Mouse (Mus musculus) heart, postnatal 0 days (tissue): ENCODE measurements around the gene Gprin1. TPM values are rescaled to one million over a fixed set of nuclear protein-coding genes. Genes with fewer than 3 reads are reported as not detected.

Source experiments
- ATAC-seq: fragments of 200-750 bp; cut with Nextera tagmentation; 2 replicates; pipeline ENCODE4 v1.8.0; 2017; ENCODE audit warnings: low read depth, moderate number of reproducible peaks, moderate library complexity; ENCODE audit not compliant: insufficient read depth
- DNase-seq: peaks from one replicate; pipeline ENCODE4 v3.0.0-alpha.2; 2016; ENCODE audit warnings: low spot score
- H3K27ac ChIP-seq: fragments of 300-500 bp; sonication (generic); 2 replicates; pipeline ENCODE4 v1.5.1; 2014; ENCODE audit warnings: low read depth, mild to moderate bottlenecking
- H3K27me3 ChIP-seq: fragments of 300-500 bp; sonication (generic); 2 replicates; pipeline ENCODE4 v1.6.1; 2014; ENCODE audit warnings: low read length, mixed read lengths; ENCODE audit not compliant: control insufficient read depth, insufficient read depth
- H3K36me3 ChIP-seq: fragments of 300-500 bp; sonication (generic); replicated peaks from 2 replicates; pipeline ENCODE4 v1.6.1; 2014; ENCODE audit warnings: low read length, mixed read lengths; ENCODE audit not compliant: control insufficient read depth, insufficient read depth
- H3K4me1 ChIP-seq: fragments of 300-500 bp; sonication (generic); 2 replicates; pipeline ENCODE4 v1.6.1; 2014; ENCODE audit warnings: antibody characterized with exemption; ENCODE audit not compliant: control insufficient read depth, insufficient read depth
- H3K4me2 ChIP-seq: fragments of 300-500 bp; sonication (generic); 2 replicates; pipeline ENCODE4 v1.6.1; 2014; ENCODE audit warnings: low read depth, mild to moderate bottlenecking, low read length, moderate library complexity
- H3K4me3 ChIP-seq: fragments of 300-500 bp; sonication (generic); 2 replicates; pipeline ENCODE4 v1.5.1; 2014; ENCODE audit warnings: low read depth, low read length
- H3K9ac ChIP-seq: fragments of 300-500 bp; sonication (generic); replicated peaks from 2 replicates; pipeline ENCODE4 v1.6.1; 2014; ENCODE audit warnings: low read depth, low read length, mixed read lengths
- H3K9me3 ChIP-seq: fragments of 300-500 bp; sonication (generic); replicated peaks from 2 replicates; pipeline ENCODE4 v1.6.1; 2016; ENCODE audit warnings: low read length; ENCODE audit not compliant: control insufficient read depth
- CTCF ChIP-seq: IDR thresholded peaks from 2 replicates; pipeline ENCODE4 v1.5.1; 2016; ENCODE audit warnings: antibody characterized with exemption, control low read depth, low read depth
- EP300 ChIP-seq: IDR thresholded peaks from 2 replicates; pipeline ENCODE4 v1.6.1; 2016; ENCODE audit warnings: antibody characterized with exemption, low read depth
- WGBS: fragments of 180-500 bp; shearing (Covaris S2); extraction: QIAGEN DNeasy Blood & Tissue Kit; methylation state at CpG from one replicate; pipeline ENCODE4 v1.1.7; 2014; 5-methylcytosine and 5-hydroxymethylcytosine counted together
- polyA plus RNA-seq: library from polyadenylated mRNA; unstranded; fragments of >200 nt; fragmentation: Nextera tagmentation; extraction: Ambion mirVana; gene quantifications from 2 replicates; pipeline ENCODE4 v1.2.1, GENCODE M21; 2015
- total RNA-seq: library from RNA; depleted of rRNA; stranded (reverse); fragments of >200 nt; gene quantifications from 2 replicates; pipeline ENCODE4 v1.2.3, GENCODE M21; 2014; ENCODE audit warnings: low replicate concordance

The Gprin1 gene
- total and polyA plus RNA-seq, 2 experiments from 2014 or later, result 0.03 TPM; not detected in 1

DNA sequence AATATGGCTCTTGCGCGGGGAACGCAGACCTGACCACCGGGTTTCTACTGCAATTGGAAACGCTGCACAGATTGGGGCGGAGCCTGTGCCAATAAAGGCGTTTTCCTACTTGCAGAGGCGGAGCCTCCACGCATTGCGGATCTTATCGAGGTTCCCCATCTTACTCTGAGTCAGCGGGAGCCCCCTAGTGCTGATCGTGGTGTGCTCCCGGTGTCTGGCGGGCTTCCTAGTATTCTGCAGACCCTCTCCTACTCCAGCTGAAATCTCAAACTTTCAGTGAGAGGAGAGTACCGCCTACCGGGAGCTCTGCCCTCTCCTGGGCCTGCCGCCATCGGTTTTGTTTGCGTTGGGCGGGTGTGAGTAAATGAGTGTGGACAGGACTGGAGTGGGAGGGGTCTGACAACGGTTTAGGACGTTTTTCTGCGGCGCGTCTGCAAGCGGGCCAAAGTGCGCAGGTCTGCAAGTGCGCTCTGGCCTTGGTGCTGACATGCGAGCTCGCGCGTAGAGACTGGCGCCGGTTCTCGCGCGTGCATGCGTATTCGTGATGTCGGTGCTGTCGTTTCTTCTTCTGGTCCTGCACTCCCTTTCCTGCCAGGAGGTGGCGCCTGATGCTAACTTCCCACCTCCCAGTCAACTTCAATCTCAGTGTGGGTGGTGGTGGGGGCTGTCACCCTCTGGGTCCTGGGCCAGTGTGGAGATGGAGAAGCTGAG is 8.5 kb upstream of the Gprin1 start:
- Histone ChIP-seq H3K4me2 (peak overlapping the region; percentile 38), H3K27me3 (peaks cover 54% of the 10 kb centered on the region), H3K4me1 (no peaks in the 10 kb centered on the region; the same call in 1 of the 2 replicates), H3K9ac (no peak overlapping the region), H3K27ac (no peak overlapping the region), H3K9me3 (no peaks in the 10 kb centered on the region), H3K4me3 (peak overlapping the region; percentile 28), H3K36me3 (no peaks in the 10 kb centered on the region)
- DNase-seq, result peak; percentile 86
- ATAC-seq, result peak; percentile 81
- under 1% methylated on average over 43 of the region's 43 CpGs for WGBS
- peak; percentile 75 for TF ChIP-seq CTCF
- TF ChIP-seq EP300, result no peak

DNA sequence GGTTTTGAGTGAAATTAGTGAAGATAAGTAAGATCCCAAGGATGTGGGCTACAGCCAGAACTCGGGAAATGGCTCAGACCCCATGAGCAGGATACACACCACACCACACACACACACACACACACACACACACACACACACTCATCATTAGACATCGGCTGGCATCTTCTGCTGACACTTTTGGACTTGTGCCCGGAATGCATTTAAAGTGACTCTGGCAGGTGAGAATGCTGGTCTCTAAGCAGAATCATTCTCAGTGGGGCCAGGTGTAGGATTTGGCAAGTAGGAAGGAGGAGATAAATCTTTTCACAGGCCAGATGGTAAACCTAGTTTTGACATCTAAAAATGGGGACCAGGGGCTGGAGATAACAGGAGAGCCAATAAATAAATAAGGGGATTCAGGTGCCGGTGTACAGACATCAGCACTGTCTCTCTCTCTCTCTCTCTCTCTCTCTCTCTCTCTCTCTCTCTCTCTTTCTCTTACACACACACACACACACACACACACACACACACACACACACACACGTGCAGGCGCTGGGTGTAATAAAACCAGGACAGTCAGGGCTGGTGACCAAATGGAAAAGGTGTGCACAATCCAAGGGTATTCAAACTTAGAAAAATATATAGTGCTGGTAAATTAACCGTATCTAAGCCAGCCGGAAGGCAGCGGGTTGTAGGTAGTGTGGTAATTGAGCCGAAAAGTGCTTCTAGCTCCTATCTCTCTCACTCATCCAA is 7.6 kb upstream of the Gprin1 start:
- peaks cover 53% of the 10 kb centered on the region for H3K27me3 ChIP-seq
- H3K27ac ChIP-seq, result no peak overlapping the region
- no peak overlapping the region for H3K4me2 ChIP-seq
- TF ChIP-seq CTCF (no peak), EP300 (no peak)
- no peaks in the 10 kb centered on the region; the same call in 1 of the 2 replicates for H3K4me1 ChIP-seq
- H3K9ac ChIP-seq, result no peak overlapping the region
- no peaks in the 10 kb centered on the region for H3K9me3 ChIP-seq
- ATAC-seq, result no peak
- H3K36me3 ChIP-seq, result no peaks in the 10 kb centered on the region
- 36% methylated on average over 10 of the region's 10 CpGs for WGBS
- DNase-seq, result no peak
- H3K4me3 ChIP-seq, result no peak overlapping the region

DNA sequence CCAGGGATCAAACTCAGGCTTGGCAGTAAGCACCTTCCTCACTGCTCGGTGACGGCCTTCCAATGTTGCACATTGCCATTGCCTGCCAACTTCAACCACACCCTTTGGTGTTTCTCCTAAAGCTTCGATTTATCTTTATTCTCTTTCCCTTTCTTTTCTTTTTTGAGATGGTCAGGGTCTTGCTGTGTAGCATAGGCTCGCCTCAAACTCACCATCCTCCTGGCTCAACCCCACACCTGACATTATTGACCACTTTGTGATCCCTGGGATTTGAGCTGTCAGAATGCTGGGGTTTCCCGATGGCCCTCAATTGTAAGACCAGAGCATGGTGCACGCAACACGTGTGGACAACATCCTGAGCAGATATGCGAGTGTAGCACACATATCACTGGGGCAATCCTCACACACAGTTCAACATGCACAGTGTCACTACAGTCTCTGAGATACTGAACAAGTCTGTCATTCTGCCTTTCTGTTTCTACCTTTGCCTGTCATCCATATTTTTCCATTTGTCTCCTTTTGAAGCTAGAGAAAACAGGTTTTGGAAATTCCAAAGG is 6.6 kb upstream of the Gprin1 start:
- Histone ChIP-seq H3K9me3 (no peaks in the 10 kb centered on the region), H3K4me1 (no peaks in the 10 kb centered on the region; the same call in 1 of the 2 replicates), H3K9ac (no peak overlapping the region), H3K4me2 (no peak overlapping the region), H3K27ac (no peak overlapping the region), H3K4me3 (no peak overlapping the region), H3K36me3 (no peaks in the 10 kb centered on the region), H3K27me3 (peaks cover 54% of the 10 kb centered on the region)
- DNase-seq (no peak), ATAC-seq (no peak)
- 75% methylated on average over 8 of the region's 8 CpGs for WGBS
- no peak for TF ChIP-seq EP300
- TF ChIP-seq CTCF, result no peak

- no peak overlapping the region for H3K9ac ChIP-seq
- no peak overlapping the region for H3K27ac ChIP-seq
- no peaks in the 10 kb centered on the region for H3K36me3 ChIP-seq
- TF ChIP-seq CTCF (no peak), EP300 (no peak)
- H3K4me2 ChIP-seq, result no peak overlapping the region
- peaks cover 57% of the 10 kb centered on the region for H3K27me3 ChIP-seq
- WGBS, result 13% methylated on average over 9 of the region's 9 CpGs
- DNase-seq (no peak), ATAC-seq (no peak)
- no peaks in the 10 kb centered on the region for H3K9me3 ChIP-seq
- no peak overlapping the region for H3K4me3 ChIP-seq
- H3K4me1 ChIP-seq, result no peaks in the 10 kb centered on the region; the same call in 1 of the 2 replicates
Observed at GRCm38 (mm10) chr13:54755201-54755830, 5.6 kb upstream of the Gprin1 start.

GRCm38 (mm10) chr13:54754169-54755080 is 4.8 kb upstream of the Gprin1 start:
- no peak for TF ChIP-seq CTCF
- no peak for TF ChIP-seq EP300
- Histone ChIP-seq H3K9me3 (no peaks in the 10 kb centered on the region), H3K4me2 (no peak overlapping the region), H3K27ac (no peak overlapping the region), H3K4me3 (no peak overlapping the region), H3K36me3 (no peaks in the 10 kb centered on the region), H3K9ac (no peak overlapping the region), H3K27me3 (peaks cover 57% of the 10 kb centered on the region), H3K4me1 (peaks cover 4% of the 10 kb centered on the region)
- WGBS, result 26% methylated on average over 12 of the region's 12 CpGs
- ATAC-seq (no peak), DNase-seq (no peak)
